Mouse (Mus musculus) testis, adult 2 months (tissue): Measurements from ENCODE around the gene Cnot1. TPM values are rescaled to one million over a fixed set of nuclear protein-coding genes. Genes with fewer than 3 reads are reported as not detected.

Experiments used
- H3K27ac ChIP-seq: fragments of 200-500 bp; 2 replicates; pipeline ENCODE4 v1.5.1; 2012; ENCODE audit warnings: low read depth, low read length; ENCODE audit not compliant: control insufficient read depth, insufficient read depth
- H3K27me3 ChIP-seq: fragments of 200-500 bp; 2 replicates; pipeline ENCODE4 v1.6.1; 2012; ENCODE audit warnings: mild to moderate bottlenecking, low read length, moderate library complexity; ENCODE audit not compliant: control insufficient read depth, insufficient read depth
- H3K36me3 ChIP-seq: fragments of 200-500 bp; 2 replicates; pipeline ENCODE4 v1.6.1; 2012; ENCODE audit warnings: mild to moderate bottlenecking, low read length; ENCODE audit not compliant: control insufficient read depth, insufficient read depth
- H3K4me1 ChIP-seq: fragments of 200-500 bp; 2 replicates; pipeline ENCODE4 v1.6.1; 2012; ENCODE audit warnings: low read length; ENCODE audit not compliant: control insufficient read depth, insufficient read depth
- H3K4me3 ChIP-seq: fragments of 200-500 bp; 2 replicates; pipeline ENCODE4 v1.5.1; 2012; ENCODE audit warnings: low read depth, mild to moderate bottlenecking, low read length, moderate library complexity, mixed read lengths; ENCODE audit not compliant: control insufficient read depth
- CTCF ChIP-seq: fragments of 200-500 bp; IDR thresholded peaks from 2 replicates; pipeline ENCODE4 v1.5.1; 2012; ENCODE audit warnings: low read depth, mild to moderate bottlenecking, inconsistent platforms, low read length, moderate library complexity; ENCODE audit not compliant: control insufficient read depth, insufficient read depth, insufficient replicate concordance
- POLR2A ChIP-seq: fragments of 200-500 bp; IDR thresholded peaks from 2 replicates; pipeline ENCODE4 v1.6.1; 2012; ENCODE audit warnings: low read depth, mild to moderate bottlenecking, inconsistent platforms, low read length, moderate library complexity; ENCODE audit not compliant: control insufficient read depth
- polyA plus RNA-seq: library from polyadenylated mRNA; depleted of rRNA; stranded (reverse); fragments of >200 nt; gene quantifications from 2 replicates; pipeline ENCODE4 v1.2.3, GENCODE M21; 2012

Cnot1 gene
- polyA plus RNA-seq, 1 experiment: 236 TPM

DNA sequence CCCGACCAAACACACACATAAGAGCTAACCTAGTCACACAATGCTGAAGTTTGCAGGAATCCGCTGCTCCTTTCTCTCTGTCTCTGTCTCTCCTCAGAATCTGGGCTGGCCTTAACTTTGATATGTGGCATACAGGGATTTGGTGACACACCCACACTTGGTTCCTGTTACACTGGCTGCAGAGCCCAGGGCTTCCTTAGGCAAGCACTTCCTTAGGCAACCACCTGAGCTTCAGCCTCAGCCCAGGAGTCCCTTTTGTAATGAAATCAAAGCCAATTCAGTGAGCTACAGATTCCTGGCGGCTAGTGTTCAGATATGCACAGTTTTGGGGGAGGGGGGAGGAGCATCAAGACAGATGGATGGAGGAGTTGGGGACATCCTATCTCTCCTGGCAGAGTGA lies 10.3 kb upstream of the Cnot1 start:
- TF ChIP-seq POLR2A: no peak
- TF ChIP-seq CTCF: no peak
- H3K27me3 ChIP-seq: no peaks in the 10 kb centered on the region
- H3K4me3 ChIP-seq: no peak overlapping the region
- no peaks in the 10 kb centered on the region for H3K36me3 ChIP-seq
- no peak overlapping the region for H3K27ac ChIP-seq
- H3K4me1 ChIP-seq: no peaks in the 10 kb centered on the region

DNA sequence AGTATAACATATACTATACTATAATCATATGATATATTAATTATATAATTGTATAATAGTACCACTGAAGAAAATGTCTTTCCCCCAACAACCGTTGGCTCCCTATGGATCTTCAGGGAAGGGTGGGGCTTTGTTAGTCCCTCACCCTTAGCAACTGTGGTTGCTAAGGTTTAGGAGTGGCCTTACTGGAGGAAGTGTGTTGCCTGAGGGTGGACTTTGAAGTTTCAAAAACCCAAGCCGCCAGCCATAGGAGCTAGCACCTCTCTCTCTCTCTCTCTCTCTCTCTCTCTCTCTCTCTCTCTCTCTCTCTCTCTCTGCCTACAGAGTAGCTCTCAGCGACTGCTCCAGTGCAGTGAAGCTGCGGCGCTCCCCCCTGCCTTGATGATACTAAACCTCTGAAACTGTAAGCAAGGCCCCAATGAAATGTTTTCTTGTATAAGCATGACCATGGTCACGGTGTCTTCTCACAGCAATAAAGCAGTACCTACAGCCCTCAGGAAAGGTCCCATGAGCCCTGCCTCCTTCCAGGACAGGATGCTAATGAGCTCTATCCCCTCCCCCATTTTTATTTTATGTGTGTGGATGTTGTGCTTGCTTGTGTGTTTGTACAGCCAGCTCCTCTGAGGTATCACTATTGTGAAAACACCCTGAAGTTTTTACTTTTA lies 8.9 kb upstream of the Cnot1 start:
- Histone ChIP-seq H3K4me3 (no peak overlapping the region), H3K4me1 (no peaks in the 10 kb centered on the region)

GRCm38 (mm10) chr8:95810184-95810591 lies 2.9 kb upstream of the Cnot1 start:
- Histone ChIP-seq H3K27ac (no peak overlapping the region), H3K4me1 (peaks cover 8% of the 10 kb centered on the region; the same call in 1 of the 2 replicates), H3K4me3 (no peak overlapping the region), H3K27me3 (no peaks in the 10 kb centered on the region), H3K36me3 (no peaks in the 10 kb centered on the region; the same call in 1 of the 2 replicates)
- TF ChIP-seq POLR2A (no peak), CTCF (no peak)

More for the DNA sequence above, 8.9 kb upstream of the Cnot1 start:
- no peak for TF ChIP-seq POLR2A
- TF ChIP-seq CTCF: no peak
- no peaks in the 10 kb centered on the region for H3K27me3 ChIP-seq
- no peaks in the 10 kb centered on the region for H3K36me3 ChIP-seq
- H3K27ac ChIP-seq: no peak overlapping the region

- TF ChIP-seq POLR2A: no peak
- TF ChIP-seq CTCF: no peak
Measured at GRCm38 (mm10) chr8:95809116-95809515, 1.9 kb upstream of the Cnot1 start.

DNA sequence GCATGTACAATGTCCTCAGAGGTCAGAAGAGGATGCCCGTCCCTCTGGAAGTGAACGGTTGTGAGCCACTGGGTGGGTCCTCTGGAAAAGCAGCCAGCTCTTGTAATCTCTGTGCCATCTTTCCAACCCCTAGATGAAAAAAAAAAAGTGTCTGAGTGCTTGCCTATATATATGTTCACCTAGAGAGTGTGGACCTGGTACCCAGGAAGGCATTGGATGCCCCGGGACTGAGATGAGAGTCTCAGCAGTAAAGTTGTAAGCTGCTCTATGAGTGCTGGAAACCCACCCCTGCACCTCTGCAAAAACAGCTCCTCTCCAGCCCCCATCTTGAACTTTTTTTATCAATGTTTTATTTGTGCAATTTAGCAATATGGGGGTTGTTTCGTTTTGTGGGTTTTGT lies 1.4 kb upstream of the Cnot1 start:
- TF ChIP-seq POLR2A (no peak), CTCF (no peak)

More at GRCm38 (mm10) chr8:95809116-95809515, 1.9 kb upstream of the Cnot1 start:
- Histone ChIP-seq H3K27ac (no peak overlapping the region), H3K4me1 (peaks cover 8% of the 10 kb centered on the region; the same call in 1 of the 2 replicates), H3K4me3 (peak overlapping the region; percentile 29; the same call in 1 of the 2 replicates), H3K27me3 (no peaks in the 10 kb centered on the region), H3K36me3 (no peaks in the 10 kb centered on the region; the same call in 1 of the 2 replicates)

DNA sequence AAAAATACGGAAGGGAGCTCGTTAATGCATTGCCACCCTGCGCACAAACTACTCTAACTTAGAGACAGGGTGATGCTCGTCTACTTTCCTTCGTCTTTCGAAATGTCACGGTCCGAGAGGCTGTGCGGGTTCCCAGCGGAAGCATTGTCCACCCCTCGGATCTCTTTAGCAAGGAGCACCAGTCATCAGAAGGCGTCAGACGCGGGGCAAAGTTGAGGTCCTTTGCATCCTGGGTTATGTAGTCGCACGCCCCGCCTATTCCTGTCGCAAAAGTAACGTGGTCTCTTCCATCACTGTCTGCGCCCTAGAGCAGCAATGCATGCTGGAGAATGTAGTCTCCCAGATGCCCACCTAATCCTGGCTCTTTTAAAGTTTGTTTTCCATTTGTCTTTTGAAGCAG lies 597 bp upstream of the Cnot1 start:
- H3K4me3 ChIP-seq: peak overlapping the region; percentile 92
- peaks cover 8% of the 10 kb centered on the region; the same call in 1 of the 2 replicates for H3K4me1 ChIP-seq
- no peaks in the 10 kb centered on the region; the same call in 1 of the 2 replicates for H3K36me3 ChIP-seq
- TF ChIP-seq CTCF (no peak), POLR2A (no peak; the same call in 1 of the 2 replicates)
- peak overlapping the region; percentile 95 for H3K27ac ChIP-seq
- no peaks in the 10 kb centered on the region for H3K27me3 ChIP-seq

More for the DNA sequence above, 1.4 kb upstream of the Cnot1 start:
- Histone ChIP-seq H3K36me3 (no peaks in the 10 kb centered on the region; the same call in 1 of the 2 replicates), H3K4me3 (peak overlapping the region; percentile 52), H3K27ac (no peak overlapping the region), H3K27me3 (no peaks in the 10 kb centered on the region), H3K4me1 (peaks cover 8% of the 10 kb centered on the region; the same call in 1 of the 2 replicates)

DNA sequence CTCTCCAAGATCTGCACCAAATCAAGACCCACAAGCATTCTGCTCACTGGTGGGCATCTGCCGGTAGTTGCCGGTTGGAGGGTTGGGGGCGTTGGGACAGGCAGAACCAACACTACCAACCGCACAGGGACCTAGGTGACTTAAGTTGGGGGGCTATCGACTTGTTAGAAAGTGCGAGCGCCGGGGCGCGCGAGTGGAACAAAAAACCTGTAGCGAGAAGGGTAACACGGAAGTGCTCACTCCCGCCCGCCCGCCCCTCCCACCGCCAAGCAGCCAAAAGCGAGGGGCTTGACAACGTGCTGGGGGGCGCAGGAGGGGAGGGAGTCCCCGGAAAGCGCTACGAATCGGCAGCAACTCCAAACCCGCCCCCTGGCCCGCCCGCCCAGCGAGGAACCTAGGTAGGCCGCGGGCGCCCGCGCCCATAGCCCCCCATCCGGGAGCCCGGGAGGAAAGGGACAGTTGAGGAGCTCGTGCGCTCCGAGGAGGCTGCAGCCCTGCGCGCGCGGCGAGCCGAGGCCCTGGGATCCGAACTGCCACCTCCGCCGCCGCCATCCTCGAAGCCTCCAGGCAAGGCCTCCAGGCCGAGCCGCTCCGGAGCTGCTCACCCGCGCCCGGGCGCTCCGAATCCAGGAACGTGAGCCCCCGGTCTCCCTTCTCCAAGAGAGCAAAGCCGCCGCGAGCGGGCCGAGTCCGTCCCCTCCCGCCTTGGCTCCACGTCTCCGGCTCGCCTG lies 638 bp downstream of the Cnot1 start:
- peaks cover 8% of the 10 kb centered on the region; the same call in 1 of the 2 replicates for H3K4me1 ChIP-seq
- peak overlapping the region; percentile 96 for H3K27ac ChIP-seq
- peak overlapping the region; percentile 92 for H3K4me3 ChIP-seq
- no peaks in the 10 kb centered on the region; the same call in 1 of the 2 replicates for H3K36me3 ChIP-seq
- TF ChIP-seq CTCF (no peak), POLR2A (no peak; the same call in 1 of the 2 replicates)
- no peaks in the 10 kb centered on the region for H3K27me3 ChIP-seq
